Mouse (Mus musculus): ENCODE results near the gene Masp1. TPM values are rescaled to one million over a fixed set of nuclear protein-coding genes. Genes with fewer than 3 reads are reported as not detected.

The Masp1 gene
- total RNA-seq (2012; rRNA removed) = 0.08 TPM in 1 of 2 replicates, not detected in the other
- 0.11 and 0.15 TPM in 2 replicates for total RNA-seq (2014; rRNA removed)
- 0.34 and 0.42 TPM in 2 replicates for polyA plus RNA-seq (2012; ENCODE audit: insufficient read length, low read depth)

DNA sequence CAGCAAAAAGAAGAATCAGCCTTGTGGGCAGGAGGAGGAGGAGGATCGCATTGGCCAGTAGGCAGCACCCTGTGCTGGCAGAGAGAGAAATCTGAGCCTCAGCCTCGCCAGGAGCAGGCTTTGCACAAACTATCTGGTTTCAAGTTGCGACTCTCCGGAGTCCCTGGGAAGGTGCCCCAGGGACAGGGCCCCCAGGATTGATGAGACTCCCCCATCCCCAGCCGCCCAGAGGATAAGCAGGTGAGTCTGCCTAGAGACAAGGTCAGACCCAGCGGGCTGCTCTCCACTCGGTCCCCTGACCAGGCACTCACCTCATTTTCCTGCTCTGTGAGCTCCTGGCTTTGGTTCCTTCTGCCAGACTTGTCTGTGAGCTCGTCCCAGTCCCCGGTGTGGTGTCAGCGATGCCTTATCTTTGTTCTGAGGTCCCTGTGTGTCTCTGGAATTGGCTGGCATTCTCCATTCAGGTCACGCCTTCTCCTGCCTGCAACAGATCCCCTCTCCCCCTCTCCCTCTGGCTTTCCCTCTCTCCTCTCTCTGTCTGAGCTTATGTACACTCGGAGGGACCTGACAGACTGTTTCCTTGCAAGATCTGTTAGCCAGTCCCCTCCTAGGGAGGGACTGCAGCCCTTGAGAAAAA lies at the start of gene Masp1, which contains the start of gene Rtp4:
Masp1 (minus strand) TSS at position 581 of the 637 bp plus-strand sequence.
Rtp4 (plus strand) TSS at position 57 of the 637 bp plus-strand sequence.
- dilution Hi-C loops (cut with MboI; ENCODE audit: extremely low pct_ligation_motif_present, extremely low pct_unique_long_range_greater_than_20kb, low sequenced_read_pairs) = no loop called here
- H3K4me3 ChIP-seq (replicated peaks in 1 of 3; ENCODE audit: low read depth in 2 of 3, low read length in 2 of 3, poor library complexity in 1 of 3) = no peak within 1 kb of the TSS
- H3K27ac ChIP-seq (ENCODE audit: insufficient read depth, low read depth) = no peak within 1 kb of the TSS
- in situ Hi-C loops (cut with MboI; ENCODE audit: low pct_ligation_motif_present, low pct_unique_long_range_greater_than_20kb, low sequenced_read_pairs) = no loop called here
- H3K27me3 ChIP-seq (replicated peaks) = peaks cover 1% of the 10 kb centered on the region
- TF ChIP-seq EP300 (IDR thresholded peaks at IDR 0.05; ENCODE audit: low read length) (no peak), ELF1 (IDR thresholded peaks at IDR 0.05; ENCODE audit: low read depth, low read length) (no peak), MYC (IDR thresholded peaks at IDR 0.05; ENCODE audit: low read depth, low read length) (no peak), USF1 (IDR thresholded peaks at IDR 0.05; ENCODE audit: low read depth, low read length) (no peak), SMC3 (IDR thresholded peaks at IDR 0.05; ENCODE audit: low read depth, low read length) (no peak), E2F4 (IDR thresholded peaks at IDR 0.05; ENCODE audit: insufficient replicate concordance, low read depth, low read length) (no peak), TBP (conservative IDR thresholded peaks at IDR 0.05; ENCODE audit: low read depth, low read length) (no peak)
- H3K9me3 ChIP-seq (replicated peaks; ENCODE audit: low read length) = peaks cover under 1% of the 10 kb centered on the region
- DNase-seq (ENCODE audit: extremely low read depth) = no peak
- no peak within 1 kb of the TSS for H3K9ac ChIP-seq (ENCODE audit: insufficient read depth, low read depth)
- H3K4me1 ChIP-seq (ENCODE audit: control insufficient read depth in 1 of 2, insufficient read depth in 2 of 2) = peaks cover 0 to 6% of the 10 kb centered on the region in 2 experiments; a peak in 2 of 4 replicates
- no peaks in the 10 kb centered on the region for H3K36me3 ChIP-seq (replicated peaks in 1 of 2; ENCODE audit: control insufficient read depth in 1 of 2, insufficient read depth in 1 of 2, low read length in 1 of 2)
- no peaks in the 10 kb centered on the region for H3K79me2 ChIP-seq (replicated peaks; ENCODE audit: control insufficient read depth, extremely low read depth, insufficient read depth, poor library complexity, severe bottlenecking)
- H3K4me2 ChIP-seq (ENCODE audit: insufficient read depth, low read depth, poor library complexity, severe bottlenecking) = no peak within 1 kb of the TSS

DNA sequence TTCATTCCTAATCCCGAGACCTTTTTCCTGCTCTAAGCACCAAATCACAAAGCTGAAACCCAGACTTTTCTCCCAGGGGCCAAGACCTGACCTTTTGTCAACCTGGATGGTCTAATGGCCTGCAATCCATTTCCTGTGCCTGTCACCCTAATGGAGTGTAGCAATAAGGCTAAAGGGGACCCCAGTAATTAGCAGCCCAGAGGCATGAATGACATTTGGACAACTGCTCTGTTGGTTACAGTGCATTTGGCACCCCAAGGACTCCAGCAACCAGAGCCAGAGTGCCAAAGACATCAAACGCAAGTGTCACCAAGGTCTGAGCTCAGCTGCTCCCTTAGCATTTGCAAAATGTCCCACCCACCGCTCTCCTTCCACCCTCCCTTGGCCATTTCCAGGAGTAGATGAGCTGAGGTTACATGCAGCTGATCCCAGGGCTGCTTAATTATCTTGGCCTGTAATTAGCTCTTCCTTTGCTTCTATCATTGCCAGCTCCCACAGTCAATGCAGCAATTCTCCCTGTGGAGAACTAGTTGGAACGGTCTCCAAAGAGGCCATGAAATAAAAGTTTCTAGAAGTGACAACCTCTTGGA lies 47.8 kb upstream of the Masp1 start:
- DNase-seq (ENCODE audit: extremely low read depth) = no peak
- Histone ChIP-seq H3K4me3 (replicated peaks in 1 of 3; ENCODE audit: low read depth in 2 of 3, low read length in 2 of 3, poor library complexity in 1 of 3) (no peak overlapping the region), H3K4me2 (ENCODE audit: insufficient read depth, low read depth, poor library complexity, severe bottlenecking) (no peak overlapping the region), H3K27me3 (replicated peaks) (no peaks in the 10 kb centered on the region), H3K36me3 (replicated peaks in 1 of 2; ENCODE audit: control insufficient read depth in 1 of 2, insufficient read depth in 1 of 2, low read length in 1 of 2) (no peaks in the 10 kb centered on the region), H3K9me3 (replicated peaks; ENCODE audit: low read length) (no peaks in the 10 kb centered on the region), H3K27ac (ENCODE audit: insufficient read depth, low read depth) (no peak overlapping the region), H3K9ac (ENCODE audit: insufficient read depth, low read depth) (no peak overlapping the region), H3K79me2 (replicated peaks; ENCODE audit: control insufficient read depth, extremely low read depth, insufficient read depth, poor library complexity, severe bottlenecking) (no peaks in the 10 kb centered on the region), H3K4me1 (ENCODE audit: control insufficient read depth in 1 of 2, insufficient read depth in 2 of 2) (no peaks in the 10 kb centered on the region)
- dilution Hi-C loops (cut with MboI; ENCODE audit: extremely low pct_ligation_motif_present, extremely low pct_unique_long_range_greater_than_20kb, low sequenced_read_pairs) (no loop called here), in situ Hi-C loops (cut with MboI; ENCODE audit: low pct_ligation_motif_present, low pct_unique_long_range_greater_than_20kb, low sequenced_read_pairs) (no loop called here)
- TF ChIP-seq ZMIZ1 (IDR thresholded peaks at IDR 0.05; ENCODE audit: low read depth, low read length) = no peak
- TF ChIP-seq TCF12 (IDR thresholded peaks at IDR 0.05; ENCODE audit: low read depth, low read length) = no peak
- no peak for TF ChIP-seq RCOR1 (conservative IDR thresholded peaks at IDR 0.05; ENCODE audit: low read depth, low read length)
- TF ChIP-seq CTCF (conservative IDR thresholded peaks at IDR 0.05 in 1 of 2, IDR thresholded peaks at IDR 0.05 in 1 of 2; ENCODE audit: low read depth in 2 of 2, low read length in 2 of 2) = no peak
- TF ChIP-seq JUN (IDR thresholded peaks at IDR 0.05; ENCODE audit: insufficient read depth, low read depth, low read length) = no peak
- no peak for TF ChIP-seq TBP (conservative IDR thresholded peaks at IDR 0.05; ENCODE audit: low read depth, low read length)
- no peak for TF ChIP-seq USF2 (conservative IDR thresholded peaks at IDR 0.05; ENCODE audit: low read depth, low read length)
- TF ChIP-seq E2F4 (IDR thresholded peaks at IDR 0.05; ENCODE audit: insufficient replicate concordance, low read depth, low read length) = no peak
- TF ChIP-seq ZC3H11A (IDR thresholded peaks at IDR 0.05; ENCODE audit: low read depth, low read length) = no peak
- TF ChIP-seq MEF2A (IDR thresholded peaks at IDR 0.05; ENCODE audit: borderline replicate concordance, low read depth, low read length) = no peak
- TF ChIP-seq USF1 (IDR thresholded peaks at IDR 0.05; ENCODE audit: low read depth, low read length) = no peak
- TF ChIP-seq SMC3 (IDR thresholded peaks at IDR 0.05; ENCODE audit: low read depth, low read length) = no peak
- TF ChIP-seq MXI1 (IDR thresholded peaks at IDR 0.05; ENCODE audit: low read depth, low read length) = no peak
- no peak for TF ChIP-seq ELF1 (IDR thresholded peaks at IDR 0.05; ENCODE audit: low read depth, low read length)
